Mouse (Mus musculus): ENCODE measurements around the gene Agtrap.

DNA sequence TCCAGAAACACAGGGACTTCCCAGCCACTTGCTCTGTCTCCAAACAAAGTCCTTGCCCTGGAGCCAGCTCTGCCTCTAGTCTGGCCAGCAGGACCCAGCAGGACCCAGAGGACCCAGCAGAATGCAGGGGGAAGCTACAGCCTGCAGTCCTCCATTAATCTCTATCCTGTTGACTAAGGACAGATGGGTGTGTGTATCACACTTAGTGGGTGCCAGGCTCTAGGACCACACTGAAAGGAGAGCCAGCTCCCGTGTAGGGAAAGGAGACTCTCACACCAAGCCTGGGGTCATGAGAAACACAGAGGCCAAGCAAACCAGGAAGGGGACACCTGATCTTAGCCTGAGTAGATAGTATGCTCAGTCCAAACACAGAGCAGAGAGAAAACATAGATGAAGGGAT is 40.4 kb upstream of the Agtrap start:
- TF ChIP-seq CTCF (conservative IDR thresholded peaks at IDR 0.05; ENCODE audit: insufficient read depth, insufficient read length, low read depth, low read length) (no peak), POLR2A (IDR thresholded peaks at IDR 0.05; ENCODE audit: low read depth, low read length) (no peak)
